Comparison of ENCODE assay signal across 13 mouse cellular contexts in genomic region chr1:60851041-60851781, GRCm38 (mm10). TPM values are rescaled to one million over a fixed set of nuclear protein-coding genes. Genes with fewer than 3 reads are reported as not detected.
DNase-seq lines count a peak whose midpoint lies in the region; ATAC-seq lines count a peak whose summit lies in the region.
"Had no signal": no experiment of that assay in that cellular context is flagged by ENCODE, and none has a peak within 500 bp of the region (broad histone marks: within the 10 kb centered on the region; RNA-seq: fewer than 3 reads in every experiment).

No protein-coding gene starts in this region.

- H3K36me3 ChIP-seq in heart, embryonic 14.5 days (ENCODE audit: control insufficient read depth, insufficient read depth, low read length) = no peaks in the 10 kb centered on the region
- no peaks in the 10 kb centered on the region for H3K36me3 ChIP-seq in hindbrain, embryonic 15.5 days
- H3K36me3 ChIP-seq in neural tube, embryonic 15.5 days = no peaks in the 10 kb centered on the region
- H3K36me3 ChIP-seq: limb, embryonic 13.5 days had no signal

- no peak overlapping the region for H3K4me3 ChIP-seq in heart, embryonic 14.5 days (ENCODE audit: control insufficient read depth in 1 of 2, insufficient read depth in 1 of 2, low read depth in 1 of 2, low read length in 2 of 2)
- H3K4me3 ChIP-seq in hindbrain, embryonic 15.5 days = no peak overlapping the region
- no peak overlapping the region for H3K4me3 ChIP-seq in neural tube, embryonic 15.5 days (replicated peaks)
- H3K4me3 ChIP-seq: limb, embryonic 13.5 days had no signal

- 42% methylated on average over 8 of the region's 8 CpGs for WGBS in heart, embryonic 14.5 days
- 15% methylated on average over 8 of the region's 8 CpGs for WGBS in hindbrain, embryonic 15.5 days
- WGBS in neural tube, embryonic 15.5 days = 15% methylated on average over 8 of the region's 8 CpGs

- H3K27me3 ChIP-seq in heart, embryonic 14.5 days (ENCODE audit: control insufficient read depth, insufficient read depth, low read length) = no peaks in the 10 kb centered on the region
- H3K27me3 ChIP-seq in hindbrain, embryonic 15.5 days = no peaks in the 10 kb centered on the region
- no peaks in the 10 kb centered on the region for H3K27me3 ChIP-seq in neural tube, embryonic 15.5 days (replicated peaks)
- H3K27me3 ChIP-seq: limb, embryonic 13.5 days had no signal

- intact Hi-C loops in heart, postnatal 10 days (cut with DNase I) = loop anchor here (5.0 to 10.0 kb wide), 3 partner anchors 34 to 334 kb away; partner anchors contain the start of gene Cd28

- H3K27ac ChIP-seq in heart, embryonic 14.5 days (replicated peaks in 1 of 2; ENCODE audit: control insufficient read depth in 1 of 2, insufficient read depth in 1 of 2, low read depth in 2 of 2, low read length in 2 of 2) = peak overlapping the region; percentile 57 to 66
- H3K27ac ChIP-seq in hindbrain, embryonic 15.5 days (replicated peaks) = peak overlapping the region; percentile 36
- H3K27ac ChIP-seq in neural tube, embryonic 15.5 days (replicated peaks) = peak overlapping the region; percentile 7; the same call in 1 of the 2 replicates
- H3K27ac ChIP-seq: limb, embryonic 13.5 days had no signal

- no peak for DNase-seq in heart, postnatal 10 days
- peak; percentile 89 for DNase-seq in fibroblast of lung, adult 2 months (ENCODE audit: low read depth)
- no peak for DNase-seq in thymus, postnatal 0 days (ENCODE audit: low spot score)
- no peak for DNase-seq in ovary, postnatal 14 days (ENCODE audit: low spot score)
- no peak for DNase-seq in adrenal gland, postnatal 10 days
- DNase-seq: kidney, postnatal 36 days; lung, postnatal 36 days; thymus, postnatal 25 days had no signal

- H3K9ac ChIP-seq in heart, embryonic 14.5 days (ENCODE audit: low read length) = no peak overlapping the region
- no peak overlapping the region for H3K9ac ChIP-seq in hindbrain, embryonic 15.5 days
- no peak overlapping the region for H3K9ac ChIP-seq in neural tube, embryonic 15.5 days (replicated peaks)
- H3K9ac ChIP-seq: limb, embryonic 13.5 days had no signal

- no peak overlapping the region for H3K4me2 ChIP-seq in heart, embryonic 14.5 days (ENCODE audit: low read length)
- no peak overlapping the region for H3K4me2 ChIP-seq in hindbrain, embryonic 15.5 days
- no peak overlapping the region for H3K4me2 ChIP-seq in neural tube, embryonic 15.5 days
- H3K4me2 ChIP-seq: limb, embryonic 13.5 days had no signal

- no peak for ATAC-seq in heart, embryonic 14.5 days (ENCODE audit: insufficient number of reproducible peaks, insufficient read depth, low FRiP score, low read depth)
- ATAC-seq in hindbrain, embryonic 15.5 days (ENCODE audit: low FRiP score, low read depth) = peak; percentile 71
- ATAC-seq in neural tube, embryonic 15.5 days (ENCODE audit: low FRiP score) = 0 out of 2 replicates have a peak, but pooled peaks have one; percentile 41

- no peaks in the 10 kb centered on the region for H3K9me3 ChIP-seq in heart, embryonic 14.5 days (ENCODE audit: control insufficient read depth, low read length)
- H3K9me3 ChIP-seq in hindbrain, embryonic 15.5 days = no peaks in the 10 kb centered on the region
- no peaks in the 10 kb centered on the region for H3K9me3 ChIP-seq in neural tube, embryonic 15.5 days (replicated peaks)
- H3K9me3 ChIP-seq: limb, embryonic 13.5 days had no signal

- peaks cover 16 to 38% of the 10 kb centered on the region in 2 experiments for H3K4me1 ChIP-seq in heart, embryonic 14.5 days (ENCODE audit: control insufficient read depth in 2 of 2, insufficient read depth in 2 of 2, low read length in 2 of 2)
- peaks cover 20% of the 10 kb centered on the region for H3K4me1 ChIP-seq in hindbrain, embryonic 15.5 days (replicated peaks)
- H3K4me1 ChIP-seq in neural tube, embryonic 15.5 days = peaks cover 12% of the 10 kb centered on the region; the same call in 1 of the 2 replicates

RNA-seq across cellular contexts. Expression of gene Ctla4, which starts 35.6 kb away (rescaled TPM):
- not detected in 2 replicates for polyA plus RNA-seq in heart, embryonic 14.5 days (2014; fragmentation: Nextera tagmentation; extraction: Ambion mirVana)
- under 1 TPM in 1 of 2 experiments, not detected in 1; 0.22 TPM for total RNA-seq in heart, postnatal 10 days (2021)
- polyA plus RNA-seq in hindbrain, embryonic 15.5 days (2015; fragmentation: Nextera tagmentation; extraction: Ambion mirVana) = not detected in 2 replicates
- 5.5 TPM in 1 of 2 replicates, not detected in the other for polyA plus RNA-seq in neural tube, embryonic 15.5 days (2015; fragmentation: Nextera tagmentation; extraction: Ambion mirVana)
- 11.3 and 12.9 TPM in 2 replicates for polyA plus RNA-seq in thymus, postnatal 0 days (2015; fragmentation: Nextera tagmentation; extraction: Ambion mirVana)
- total RNA-seq in adrenal gland, postnatal 10 days (2021) = under 1 TPM; 0.54 to 0.55 TPM
- total RNA-seq: granulocyte monocyte progenitor cell, adult 5-6 weeks had no signal

Comparison
In these comparisons a context has a peak if more than half of its experiments do, and no peak if none do; other contexts are left out.
1. H3K27ac ChIP-seq: peak in every context shown above with its lines; median percentile 62 in heart, embryonic 14.5 days; 36 in hindbrain, embryonic 15.5 days; 7 in neural tube, embryonic 15.5 days.